Mouse (Mus musculus) brain, embryonic 14.5 days (tissue): ENCODE results near the gene Zglp1.

Source experiments
- CTCF ChIP-seq: fragments of 200-500 bp; IDR thresholded peaks from 2 replicates; pipeline ENCODE4 v1.5.1; 2012; ENCODE audit warnings: inconsistent platforms, mild to moderate bottlenecking, moderate library complexity, borderline replicate concordance; ENCODE audit not compliant: insufficient read depth, insufficient read length; ENCODE audit errors: extremely low read depth
- POLR2A ChIP-seq: fragments of 200-500 bp; IDR thresholded peaks from 2 replicates; pipeline ENCODE4 v1.6.1; 2012; ENCODE audit warnings: mild to moderate bottlenecking, inconsistent platforms, borderline replicate concordance; ENCODE audit not compliant: poor library complexity, insufficient read depth, insufficient read length, severe bottlenecking; ENCODE audit errors: extremely low read depth

DNA sequence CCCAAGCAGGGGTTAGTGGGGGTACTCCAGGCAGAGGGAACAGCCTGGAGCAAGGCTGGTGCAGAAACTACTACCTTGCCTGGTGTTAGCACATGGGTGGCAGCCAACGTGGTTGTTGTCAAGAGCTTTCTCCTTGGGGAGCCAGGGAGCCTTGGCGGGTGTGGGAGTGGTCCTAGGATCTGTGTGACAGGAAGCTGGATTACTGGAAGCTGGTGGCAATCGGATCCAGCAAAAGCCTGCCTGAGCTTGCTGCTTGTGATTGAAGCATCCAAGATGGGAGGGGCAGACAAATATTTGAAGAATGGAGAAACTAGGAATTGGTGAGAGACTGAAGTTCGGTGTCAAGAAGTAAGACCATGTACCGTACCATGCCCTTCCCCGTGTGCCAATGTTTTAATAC, 44.6 kb downstream of the Zglp1 start:
- TF ChIP-seq POLR2A: no peak
- no peak for TF ChIP-seq CTCF
